In genomic region chr17:60951464-60951863, GRCm38 (mm10) we compare ENCODE assay signal across 14 mouse cellular contexts.
"Had no signal": no experiment of that assay in that cellular context is flagged by ENCODE, and none has a peak within 500 bp of the region (broad histone marks: within the 10 kb centered on the region; RNA-seq: fewer than 3 reads in every experiment).

No protein-coding gene starts in this region.

- H3K9ac ChIP-seq: liver, embryonic 14.5 days; neural tube, embryonic 13.5 days; stomach, embryonic 15.5 days had no signal

- H3K9me3 ChIP-seq: midbrain, embryonic 10.5 days; neural tube, embryonic 13.5 days; stomach, embryonic 15.5 days had no signal

- ATAC-seq: midbrain, embryonic 16.5 days had no signal

- H3K36me3 ChIP-seq: midbrain, embryonic 10.5 days; neural tube, embryonic 13.5 days; stomach, embryonic 15.5 days had no signal

- H3K4me1 ChIP-seq: midbrain, embryonic 10.5 days; stomach, embryonic 15.5 days had no signal

- H3K4me3 ChIP-seq: layer of hippocampus, adult 2 months; left cerebral cortex, adult 2 months; midbrain, embryonic 10.5 days; neural tube, embryonic 13.5 days; stomach, embryonic 15.5 days had no signal

- H3K27me3 ChIP-seq: neural tube, embryonic 13.5 days; stomach, embryonic 15.5 days had no signal

- H3K27ac ChIP-seq: layer of hippocampus, adult 2 months; left cerebral cortex, adult 2 months; liver, embryonic 14.5 days; midbrain, embryonic 10.5 days; neural tube, embryonic 13.5 days; stomach, embryonic 15.5 days had no signal

- DNase-seq: kidney, adult 9 months; kidney, postnatal 10 days; kidney, postnatal 4 days; lung, adult 18-20 months; lung, postnatal 36 days; right cerebral cortex, postnatal 14 days; thymus, postnatal 4 days had no signal

- H3K4me2 ChIP-seq: neural tube, embryonic 13.5 days; stomach, embryonic 15.5 days had no signal
